Mouse (Mus musculus): ENCODE data around the gene Gm49339.
"Not testable (repeated sequence)": the region's sequence is repeated elsewhere in the genome, so short reads cannot be mapped to it uniquely, and the experiment has no call there.

Gene Gm49339

GRCm38 (mm10) chr10:51480397-51480796 is at the start of gene Gm49339, which contains the start of gene Lilr4b:
Gene Gm49339, plus strand, starts transcription at chr10:51480612.
Gene Lilr4b, plus strand, starts transcription at chr10:51480632.
- not testable (repeated sequence) for DNase-seq (ENCODE audit: low read depth)

- no peak for DNase-seq (ENCODE audit: low read depth)
Observed at GRCm38 (mm10) chr10:51432940-51433339, 47.5 kb upstream of the Gm49339 start.

- no peak for DNase-seq (ENCODE audit: low read depth)
Observed at GRCm38 (mm10) chr10:51435684-51436083, 44.7 kb upstream of the Gm49339 start.

DNA sequence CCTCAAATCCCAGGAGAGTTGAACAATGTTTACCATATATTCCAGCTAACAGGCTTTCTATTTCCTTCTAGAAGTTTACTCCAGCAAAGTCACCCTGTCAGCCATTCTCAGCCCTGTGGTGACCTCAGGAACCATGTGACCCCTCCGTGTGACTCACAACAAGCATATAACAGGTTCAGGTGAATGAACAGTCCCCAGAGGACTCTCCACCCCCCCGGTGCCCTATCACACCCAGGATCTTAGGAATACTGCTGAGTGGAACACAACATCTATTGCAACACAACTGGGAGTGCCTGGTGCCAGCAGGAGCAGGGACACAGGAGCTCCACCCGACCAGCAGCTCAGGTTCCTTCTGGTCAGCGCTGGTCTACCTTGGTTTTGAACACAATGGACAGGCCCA is 28.8 kb upstream of the Gm49339 start:
- no peak for DNase-seq (ENCODE audit: low read depth)

GRCm38 (mm10) chr10:51453616-51454298 is 26.7 kb upstream of the Gm49339 start:
- DNase-seq (ENCODE audit: low read depth), result no peak

DNA sequence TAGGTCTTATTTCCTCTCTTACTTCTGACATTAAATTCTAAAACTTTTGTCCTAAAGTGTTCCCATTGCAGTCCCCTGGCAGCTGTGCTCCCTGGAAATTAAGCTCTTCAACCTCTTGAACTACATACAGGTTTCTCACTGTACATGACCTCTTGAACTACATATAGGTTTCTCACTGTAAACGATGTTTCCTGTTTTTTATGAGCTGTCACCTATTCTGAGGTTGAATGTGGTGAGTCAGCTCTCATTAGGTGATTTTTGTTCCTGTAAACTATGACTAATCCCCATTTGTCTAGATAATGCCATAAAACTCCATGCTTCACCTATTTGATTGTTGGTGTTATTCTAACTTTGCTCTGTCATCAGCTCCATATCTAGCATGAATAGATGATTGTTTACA is 26.0 kb upstream of the Gm49339 start:
- DNase-seq (ENCODE audit: low read depth), result no peak

DNA sequence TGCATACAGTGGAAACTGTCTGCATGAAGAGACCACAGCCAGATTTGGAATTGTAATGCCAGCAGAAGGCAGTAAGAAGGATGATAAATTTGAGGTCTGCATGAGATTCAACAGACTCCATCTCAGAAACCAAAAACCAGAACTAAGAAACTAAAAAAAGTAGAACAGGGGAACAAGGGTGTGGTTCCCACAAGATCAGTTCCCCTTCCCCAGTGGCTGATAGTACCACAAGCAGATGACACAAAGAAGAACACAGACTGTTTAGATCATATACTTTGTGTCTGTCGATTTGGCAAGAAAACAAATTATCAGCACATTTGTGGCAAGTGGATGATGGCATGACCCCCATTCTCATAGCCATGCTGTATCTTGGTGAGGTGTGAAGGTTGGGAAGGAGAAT is 24.6 kb upstream of the Gm49339 start:
- DNase-seq (ENCODE audit: low read depth), result no peak

GRCm38 (mm10) chr10:51456369-51456768 is 24.0 kb upstream of the Gm49339 start:
- DNase-seq (ENCODE audit: low read depth), result no peak

DNA sequence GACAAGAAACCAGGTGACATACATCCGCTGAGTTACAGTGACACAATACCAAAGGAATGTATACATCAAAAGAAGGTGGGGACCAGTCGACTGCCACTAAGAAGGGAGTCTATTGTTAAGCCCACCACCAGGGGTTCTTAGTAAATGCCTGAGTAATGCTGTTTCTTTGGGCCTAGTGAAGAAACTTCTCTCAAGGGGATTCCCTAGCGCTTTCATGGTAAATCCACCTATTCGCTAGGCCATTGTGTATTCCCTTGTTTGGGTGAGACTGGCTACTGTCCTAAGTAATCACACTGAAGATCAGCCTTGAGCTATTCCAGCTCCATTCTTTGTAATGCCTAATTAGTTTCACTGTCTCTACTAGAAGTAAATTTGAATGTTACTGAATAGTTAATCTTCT is 16.6 kb upstream of the Gm49339 start:
- DNase-seq (ENCODE audit: low read depth), result not testable (repeated sequence)

- not testable (repeated sequence) for DNase-seq (ENCODE audit: low read depth)
Observed at GRCm38 (mm10) chr10:51490691-51491090, 10.3 kb downstream of the Gm49339 start, which contains the start of gene Lilrb4a. Gene Lilrb4a, plus strand, starts transcription at chr10:51490956.

DNA sequence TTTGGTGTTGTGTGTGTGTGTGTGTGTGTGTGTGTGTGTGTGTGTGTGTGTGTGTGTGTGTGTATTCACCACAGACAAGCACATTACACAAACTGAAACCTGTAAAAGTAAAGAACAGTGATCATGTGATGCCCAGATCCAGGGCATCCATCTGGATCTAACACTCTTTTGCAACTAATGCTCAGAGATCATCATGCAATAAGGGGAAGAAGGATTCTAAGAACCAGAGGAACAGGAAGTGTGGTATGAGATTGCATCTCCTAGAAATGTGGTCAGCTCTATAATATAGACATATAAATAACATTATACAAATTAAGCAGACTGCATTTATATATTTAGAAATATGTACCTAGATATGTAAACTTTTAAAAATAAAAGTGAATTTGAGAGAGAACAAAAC is 39.6 kb downstream of the Gm49339 start:
- no peak for DNase-seq (ENCODE audit: low read depth)

- no peak for DNase-seq (ENCODE audit: low read depth)
Observed at GRCm38 (mm10) chr10:51521453-51521852, 41.0 kb downstream of the Gm49339 start.

GRCm38 (mm10) chr10:51526090-51526489 is 45.7 kb downstream of the Gm49339 start:
- DNase-seq (ENCODE audit: low read depth), result no peak

DNA sequence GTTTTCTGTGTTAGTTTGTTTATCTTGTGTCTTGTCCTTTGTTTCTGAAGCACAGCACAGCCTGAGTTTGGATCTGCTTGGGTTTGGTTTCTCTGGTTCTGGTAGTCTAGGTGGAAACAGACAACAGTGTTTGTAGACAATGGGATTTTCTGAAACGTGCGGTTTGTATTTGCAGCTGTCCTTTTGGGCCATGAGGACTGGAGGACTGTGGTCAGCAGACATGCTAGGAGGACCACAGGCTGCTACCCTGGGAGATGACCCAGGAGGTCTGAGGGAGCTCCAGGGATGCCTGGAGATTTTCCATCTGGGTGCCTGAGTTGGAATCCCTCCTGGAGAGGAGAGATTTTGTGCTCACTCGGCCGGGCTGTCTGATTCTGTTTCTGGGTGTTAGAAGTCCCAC is 46.2 kb downstream of the Gm49339 start:
- DNase-seq (ENCODE audit: low read depth), result no peak

- no peak for DNase-seq (ENCODE audit: low read depth)
Observed at GRCm38 (mm10) chr10:51528840-51529434, 48.5 kb downstream of the Gm49339 start.

GRCm38 (mm10) chr10:51529497-51529896 is 49.1 kb downstream of the Gm49339 start:
- no peak for DNase-seq (ENCODE audit: low read depth)

DNA sequence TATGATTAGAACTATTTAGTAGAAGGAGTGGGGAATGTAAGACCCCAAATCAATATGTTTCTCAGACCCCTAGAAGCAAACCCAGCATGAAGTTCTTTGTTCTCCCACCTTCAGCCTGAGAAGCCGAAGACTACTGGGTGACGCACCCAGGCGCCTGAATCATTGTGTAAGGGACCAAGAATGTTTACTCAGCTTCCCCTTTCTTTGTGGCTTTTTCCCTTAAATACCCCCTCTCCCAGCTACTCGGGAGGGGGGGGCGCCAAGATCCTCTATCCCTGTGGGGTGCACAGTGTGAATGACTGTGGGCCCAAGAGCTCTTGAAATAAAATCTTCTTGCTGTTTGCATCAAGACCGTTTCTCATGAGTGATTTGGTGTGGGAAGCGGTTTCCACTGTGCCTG is 50.4 kb downstream of the Gm49339 start:
- no peak for DNase-seq (ENCODE audit: low read depth)

All from c-Kit-positive CD71-positive TER-119-negative erythroid progenitor cells, embryonic 14.5 days (primary cell).